Mouse (Mus musculus) regulatory T cell (primary cell): Measurements from ENCODE around the gene Pik3ip1.

Experiments used
- in situ Hi-C: fragments of 300-600 bp; cut with MboI, MseI; formaldehyde crosslinking; loops from one replicate; pipeline ENCODE4 v1.15.1; 2025; ENCODE audit warnings: high pct_unique_total_duplicates

Pik3ip1 gene

DNA sequence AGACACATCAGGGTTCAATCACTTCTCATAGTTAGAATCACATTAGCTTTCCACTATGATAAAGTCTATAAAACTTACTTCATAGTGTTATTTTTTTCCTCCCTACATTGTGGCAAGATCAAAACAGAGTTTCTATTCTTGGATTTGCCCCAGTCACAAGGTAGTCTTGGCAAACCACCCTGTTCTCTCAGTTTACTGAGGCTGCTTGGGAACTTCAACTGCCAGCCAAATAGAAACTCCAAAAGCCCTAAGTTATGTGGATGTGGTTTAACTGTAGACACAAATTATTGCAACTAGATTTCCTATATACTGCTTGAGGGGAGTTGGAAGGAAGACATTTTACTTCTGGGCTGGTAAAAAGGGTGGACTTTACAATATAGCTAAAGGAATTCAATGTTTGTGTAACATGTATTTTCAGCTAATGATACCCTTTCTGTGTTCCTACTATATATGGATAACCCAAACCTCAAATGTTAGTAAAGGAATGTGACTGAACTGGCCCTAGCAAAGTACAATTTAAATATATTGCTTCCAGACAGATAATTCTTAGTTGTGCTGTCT is at the start of gene Pik3ip1:
Pik3ip1 (plus strand) TSS at position 511 of the 561 bp plus-strand sequence.
- in situ Hi-C loops = loop anchor here (5.0 kb wide), 1 partner anchor 38 kb away; no protein-coding TSS in a partner anchor

DNA sequence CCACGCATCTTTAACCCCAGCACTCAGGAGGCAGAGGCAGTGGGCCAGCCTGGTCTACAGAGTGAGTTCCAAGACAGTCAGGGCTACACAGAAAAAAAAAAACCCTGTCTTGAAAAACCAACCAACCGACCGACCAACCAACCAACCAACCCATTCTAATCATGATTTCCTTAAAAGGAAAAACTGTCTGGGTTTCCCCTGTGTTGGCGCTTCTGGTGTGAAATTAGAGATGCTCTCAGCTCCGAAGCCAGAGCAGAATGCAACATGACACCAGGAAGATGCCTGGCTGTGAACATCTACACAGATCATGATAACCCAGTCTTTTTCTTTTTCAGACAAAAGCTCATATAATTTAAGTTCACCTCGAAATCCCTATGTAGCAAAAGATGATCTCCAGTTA is 47.3 kb upstream of the Pik3ip1 start:
- in situ Hi-C loops = no loop called here

GRCm38 (mm10) chr11:3283645-3284044 is 46.6 kb upstream of the Pik3ip1 start:
- in situ Hi-C loops = no loop called here

GRCm38 (mm10) chr11:3285940-3286339 is 44.3 kb upstream of the Pik3ip1 start:
- in situ Hi-C loops = no loop called here

- in situ Hi-C loops = no loop called here
These were observed 43.1 kb upstream of the Pik3ip1 start for GRCm38 (mm10) chr11:3287131-3287530.

DNA sequence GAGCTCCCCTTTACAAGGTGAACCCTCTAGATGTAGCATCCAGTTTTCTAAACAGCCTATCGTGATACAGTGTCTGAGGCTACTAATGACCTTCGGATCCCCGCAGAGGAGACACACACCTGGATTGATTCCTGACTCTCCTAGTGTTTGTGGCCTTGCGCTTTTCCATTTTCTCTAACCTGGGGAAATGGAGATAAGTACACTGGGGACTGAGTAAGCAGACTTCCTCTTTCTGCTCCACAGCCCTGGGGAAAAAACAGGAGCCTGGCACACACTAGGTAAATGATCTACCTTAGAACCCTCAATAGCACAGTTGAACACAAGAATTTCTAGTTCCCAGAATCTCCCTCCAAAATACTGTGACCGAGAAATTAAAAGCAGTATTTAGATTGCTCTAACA is 42.3 kb upstream of the Pik3ip1 start:
- in situ Hi-C loops = no loop called here

DNA sequence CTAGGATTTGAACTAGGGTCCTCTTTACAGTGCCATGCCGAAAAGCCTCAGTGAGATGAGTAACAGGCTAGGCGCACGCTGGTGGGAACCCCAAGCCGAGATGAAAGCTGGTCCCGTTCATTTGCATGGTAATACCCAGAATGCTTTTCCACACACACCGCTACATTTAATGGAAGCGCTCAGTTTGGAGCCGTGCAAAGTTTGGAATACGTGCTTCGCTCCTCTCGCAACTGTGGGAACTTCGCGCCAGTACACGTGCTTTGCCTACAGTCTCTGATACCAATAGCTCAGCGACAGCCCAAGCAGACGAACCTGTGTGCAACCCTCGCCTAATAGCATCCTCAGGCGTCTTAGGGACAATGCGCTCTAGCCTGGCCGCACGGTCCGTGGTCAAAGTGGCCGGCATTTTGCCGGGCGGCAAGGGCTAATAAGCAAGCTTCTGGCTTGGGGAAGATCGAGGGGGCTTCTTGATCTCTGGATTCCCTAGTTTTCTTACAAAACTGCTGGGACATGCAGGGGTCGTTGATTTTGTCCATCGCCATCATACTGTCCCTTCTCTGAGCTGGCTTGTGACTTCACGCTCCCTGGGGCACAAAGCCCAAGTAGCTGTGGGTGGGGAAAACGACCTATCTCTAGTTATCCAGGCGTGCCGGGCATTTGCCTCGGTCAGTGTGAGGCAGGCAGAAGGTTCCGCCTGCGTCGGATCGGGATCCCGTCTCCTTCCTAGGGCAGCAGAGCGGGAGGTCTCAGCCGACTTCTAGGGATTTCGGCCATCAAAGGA is 41.5 kb upstream of the Pik3ip1 start, which contains the start of gene Patz1:
Patz1 (plus strand) TSS at position 354 of the 781 bp plus-strand sequence.
- in situ Hi-C loops = no loop called here

GRCm38 (mm10) chr11:3289302-3289802 is 40.8 kb upstream of the Pik3ip1 start:
- in situ Hi-C loops = no loop called here

DNA sequence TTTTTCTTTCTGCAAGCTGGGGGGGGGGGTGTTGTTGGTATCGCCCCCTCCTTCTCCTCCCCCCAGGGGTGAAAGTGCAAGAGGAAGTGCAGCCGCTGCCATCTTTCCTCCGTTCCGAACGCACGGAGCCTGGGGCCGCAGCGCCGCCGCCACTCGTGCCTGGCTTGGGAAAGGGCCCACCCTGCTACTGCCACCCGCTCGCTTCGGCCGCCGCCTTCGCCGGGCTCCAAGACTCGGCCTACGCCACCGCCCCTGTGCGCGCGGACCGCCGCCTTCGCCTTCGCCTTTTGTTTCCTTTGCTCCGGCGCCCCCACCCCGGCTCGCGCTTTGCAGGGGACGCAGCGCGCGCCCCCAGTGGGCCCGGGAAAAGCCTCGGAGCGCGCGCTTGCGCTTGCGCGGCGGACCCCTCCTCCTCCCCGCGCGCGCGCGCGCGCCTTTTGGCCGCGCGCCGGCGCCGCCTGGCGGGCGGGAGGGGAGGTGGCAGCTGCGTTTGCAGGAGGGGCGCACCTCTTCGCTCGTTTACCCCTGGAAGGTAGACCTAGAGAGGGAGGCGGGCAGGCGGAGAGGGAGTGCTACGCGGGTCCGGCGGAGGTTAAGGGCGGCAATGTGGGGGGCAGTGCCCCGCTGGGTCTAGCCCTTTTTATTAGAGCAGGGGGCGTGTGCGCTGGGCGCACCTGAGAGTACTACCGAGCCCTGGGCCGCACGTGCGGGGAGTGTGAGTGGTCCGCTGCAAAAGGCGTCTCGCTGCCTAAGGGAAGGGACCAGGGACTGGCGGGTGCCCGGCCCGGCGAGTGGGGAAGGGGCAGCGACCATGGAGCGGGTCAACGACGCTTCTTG is 40.2 kb upstream of the Pik3ip1 start:
- in situ Hi-C loops = loop anchor here (5.0 kb wide), 1 partner anchor 42 kb away; the partner anchor contains the start of gene Pik3ip1

GRCm38 (mm10) chr11:3290640-3291310 is 39.4 kb upstream of the Pik3ip1 start:
- in situ Hi-C loops = loop anchor here (5.0 kb wide), 1 partner anchor 42 kb away; the partner anchor contains the start of gene Pik3ip1

- in situ Hi-C loops = loop anchor here (5.0 kb wide), 1 partner anchor 41 kb away; the partner anchor contains the start of gene Pik3ip1
These were observed 38.7 kb upstream of the Pik3ip1 start for GRCm38 (mm10) chr11:3291311-3292061.

DNA sequence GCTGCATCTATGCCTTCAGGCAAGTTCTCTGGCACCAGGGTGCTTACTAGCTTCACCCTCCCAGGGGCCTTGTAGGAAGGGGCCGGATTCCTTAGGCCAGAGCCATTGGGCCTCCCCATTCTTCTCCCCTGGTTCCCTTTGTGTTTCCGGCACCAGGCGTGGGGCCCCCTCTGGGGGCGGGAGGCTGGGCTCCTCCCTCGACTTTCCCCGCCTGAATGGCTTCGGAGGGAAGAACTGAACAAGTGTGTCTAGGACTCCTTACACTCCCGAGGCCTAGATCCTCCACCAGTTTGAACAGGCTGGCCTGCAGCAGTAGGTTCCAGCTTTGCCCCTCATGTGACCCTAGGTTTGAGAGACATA is 38.2 kb upstream of the Pik3ip1 start:
- in situ Hi-C loops = loop anchor here (5.0 kb wide), 1 partner anchor 40 kb away; the partner anchor contains the start of gene Pik3ip1

DNA sequence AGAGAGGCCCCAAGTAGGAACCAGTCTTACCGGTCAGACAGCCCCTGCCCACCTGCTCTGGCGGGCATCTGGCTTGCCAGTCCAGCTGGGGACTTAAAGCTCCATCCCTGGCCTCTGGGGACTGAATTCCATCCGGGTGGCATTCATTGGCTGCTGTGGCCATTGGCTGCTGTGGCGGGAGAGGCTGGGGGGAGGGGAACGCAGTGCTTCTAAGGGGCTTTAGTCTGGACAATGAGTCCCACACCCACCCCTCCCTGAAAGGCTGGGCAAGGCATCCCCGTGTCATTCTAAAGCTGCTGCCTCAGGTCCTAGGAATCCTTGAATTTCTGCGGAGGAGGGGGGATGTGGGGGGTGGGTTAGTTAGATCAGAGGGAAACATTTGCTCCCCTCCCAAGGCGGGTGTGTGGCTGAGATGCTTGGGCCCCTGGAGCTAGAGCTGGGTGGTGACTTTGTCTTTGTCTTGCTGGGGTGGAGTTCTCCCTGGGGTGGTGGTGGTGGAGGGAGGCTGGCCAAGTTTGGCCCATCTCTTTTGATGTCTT is 37.4 kb upstream of the Pik3ip1 start:
- in situ Hi-C loops = loop anchor here (5.0 kb wide), 1 partner anchor 40 kb away; the partner anchor contains the start of gene Pik3ip1

DNA sequence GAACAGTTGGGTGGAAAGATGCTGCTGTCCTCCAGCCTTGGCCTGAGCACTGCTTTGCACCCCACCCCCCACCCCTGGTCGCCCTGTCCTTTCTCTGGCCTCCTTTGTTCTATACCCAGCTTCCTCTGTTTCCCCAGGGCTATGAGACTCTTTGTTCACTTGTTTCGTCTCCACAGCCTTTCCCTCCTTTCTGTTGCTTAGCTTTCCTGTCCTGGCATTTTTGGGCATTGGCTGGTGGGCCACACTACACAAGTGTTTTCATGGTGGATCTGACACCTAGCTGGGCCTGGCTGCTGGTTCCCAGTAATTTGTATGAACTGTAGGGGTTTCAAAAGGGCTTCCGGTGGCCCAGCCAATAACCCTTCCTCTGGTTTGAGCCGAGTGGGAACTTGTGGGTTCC is 36.8 kb upstream of the Pik3ip1 start:
- in situ Hi-C loops = loop anchor here (5.0 kb wide), 1 partner anchor 39 kb away; the partner anchor contains the start of gene Pik3ip1

DNA sequence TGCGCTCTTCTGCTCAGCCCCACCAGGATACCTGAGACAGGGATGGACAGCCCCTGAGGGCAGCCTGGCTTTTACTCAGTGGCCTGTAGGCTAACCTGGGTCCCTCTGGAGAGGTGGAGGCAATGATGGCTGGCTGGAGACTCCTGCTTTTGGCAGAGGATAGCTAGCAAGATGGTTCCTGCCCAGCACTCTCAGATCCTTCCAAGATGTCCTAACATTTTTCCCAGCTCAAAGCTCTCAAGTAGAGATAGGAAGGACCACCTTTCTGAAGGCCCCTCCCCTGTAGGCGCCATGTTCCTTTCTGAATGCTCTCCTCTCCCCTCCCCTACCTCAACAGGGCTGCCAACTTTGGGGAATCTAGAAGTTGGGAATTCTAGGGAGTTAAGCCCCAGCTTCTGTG is 35.6 kb upstream of the Pik3ip1 start:
- in situ Hi-C loops = loop anchor here (5.0 kb wide), 1 partner anchor 38 kb away; the partner anchor contains the start of gene Pik3ip1

DNA sequence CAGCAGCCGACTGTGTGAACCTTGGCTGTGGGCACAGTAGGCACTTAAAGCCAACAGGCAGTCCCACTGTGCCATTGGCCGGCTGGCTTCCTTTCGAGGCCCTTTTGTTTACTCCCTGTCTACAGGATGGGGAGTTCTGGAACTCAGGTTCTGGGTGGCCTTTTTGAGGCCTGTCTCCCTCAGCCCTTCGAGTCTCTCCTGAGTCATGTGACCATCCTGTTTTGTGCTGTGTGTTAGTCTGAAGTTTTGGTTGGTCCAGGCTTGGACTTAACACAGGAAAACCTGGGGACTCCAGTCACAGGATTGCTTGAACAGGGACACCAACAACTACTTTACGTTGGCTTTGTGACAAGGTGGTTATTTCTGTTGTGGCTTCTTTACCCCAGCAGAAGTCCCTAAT is 34.1 kb upstream of the Pik3ip1 start:
- in situ Hi-C loops = no loop called here

- in situ Hi-C loops = no loop called here
These were observed 32.1 kb upstream of the Pik3ip1 start for GRCm38 (mm10) chr11:3297871-3298812.

GRCm38 (mm10) chr11:3298813-3299185 is 31.4 kb upstream of the Pik3ip1 start:
- in situ Hi-C loops = no loop called here

DNA sequence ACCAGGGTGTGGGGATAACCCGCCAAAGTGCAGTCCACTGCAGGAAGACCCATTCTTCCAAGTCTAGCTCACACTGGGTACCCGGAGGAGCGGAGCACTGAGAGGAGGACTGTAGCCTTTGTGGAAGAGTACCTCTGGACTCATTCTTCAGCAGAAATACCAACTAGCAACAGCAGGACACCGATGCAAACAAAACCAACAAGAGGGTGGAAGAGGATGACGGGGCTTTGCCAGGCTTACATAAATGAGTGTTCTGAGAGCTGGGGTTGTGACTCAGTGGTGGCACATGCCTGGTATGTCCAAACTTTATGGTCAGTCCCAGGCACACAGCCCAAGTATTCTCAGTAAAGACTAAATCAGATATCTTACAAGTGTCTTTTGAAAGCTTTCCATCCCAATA is 29.1 kb upstream of the Pik3ip1 start:
- in situ Hi-C loops = no loop called here
